Mouse (Mus musculus): ENCODE measurements around the gene Alkbh2. TPM values are rescaled to one million over a fixed set of nuclear protein-coding genes. Genes with fewer than 3 reads are reported as not detected.

Gene Alkbh2
- polyA plus RNA-seq, 1 experiment from 2014 or later: 8.2 TPM

DNA sequence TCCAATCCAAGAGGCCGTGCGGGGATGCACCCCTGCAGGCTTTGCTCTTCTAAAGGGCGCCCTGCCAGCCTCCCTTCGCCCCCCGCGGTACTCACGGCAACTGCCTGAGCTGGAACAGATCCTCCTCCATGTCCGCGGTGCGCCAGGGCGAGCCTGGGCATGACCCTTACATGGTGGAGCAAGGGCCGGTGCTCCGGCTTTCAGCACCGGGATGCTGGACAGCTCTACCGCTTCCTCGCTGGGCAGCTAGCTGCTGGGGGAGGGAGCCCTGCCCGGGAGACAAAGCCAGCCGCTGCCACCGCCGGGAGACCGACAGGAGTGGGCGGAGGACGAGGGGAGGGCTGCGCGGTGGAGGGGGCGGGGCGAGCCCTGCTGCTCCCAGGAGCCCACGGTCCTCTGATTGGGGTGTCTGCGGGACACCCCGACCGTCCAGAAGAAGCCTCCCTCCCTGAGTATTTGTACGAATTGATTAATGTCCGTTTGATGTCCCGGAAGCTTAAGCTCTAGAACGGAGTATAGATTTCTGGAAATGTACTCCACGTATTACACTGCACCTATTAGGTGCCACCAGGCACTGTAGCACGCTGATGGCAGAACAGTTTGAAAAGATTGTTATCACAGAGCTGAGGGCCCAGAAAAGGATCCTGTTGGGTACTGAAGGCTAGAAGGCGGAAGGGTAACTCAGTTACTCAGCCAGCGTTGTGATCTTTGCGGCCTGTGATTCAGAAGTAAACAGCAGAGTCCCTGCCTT lies 36.8 kb downstream of the Alkbh2 start, which contains the start of gene Svop:
Gene Svop (minus strand): TSS at position 514 of the 751 bp plus-strand sequence.
- no peaks in the 10 kb centered on the region for H3K27me3 ChIP-seq (ENCODE audit: control insufficient read depth, insufficient read depth, low read length)
- peak; percentile 83 for ATAC-seq (ENCODE audit: low read depth)
- peak within 1 kb of the TSS; percentile 68 for H3K4me2 ChIP-seq (ENCODE audit: low read depth, low read length)
- peaks cover 7% of the 10 kb centered on the region; the same call in 1 of the 2 replicates for H3K4me1 ChIP-seq (ENCODE audit: control insufficient read depth, insufficient read depth, low read length)
- 3% methylated on average over 40 of the region's 40 CpGs for WGBS
- peak within 1 kb of the TSS; percentile 84 for H3K4me3 ChIP-seq (ENCODE audit: low read depth, low read length)
- no peaks in the 10 kb centered on the region for H3K9me3 ChIP-seq (ENCODE audit: control insufficient read depth, low read length)
- no peaks in the 10 kb centered on the region for H3K36me3 ChIP-seq (ENCODE audit: control insufficient read depth, insufficient read depth, low read length)
- peak within 1 kb of the TSS; percentile 95 for H3K9ac ChIP-seq (replicated peaks; ENCODE audit: low read depth, low read length)
- peak within 1 kb of the TSS; percentile 95 for H3K27ac ChIP-seq (ENCODE audit: low read depth, low read length)

DNA sequence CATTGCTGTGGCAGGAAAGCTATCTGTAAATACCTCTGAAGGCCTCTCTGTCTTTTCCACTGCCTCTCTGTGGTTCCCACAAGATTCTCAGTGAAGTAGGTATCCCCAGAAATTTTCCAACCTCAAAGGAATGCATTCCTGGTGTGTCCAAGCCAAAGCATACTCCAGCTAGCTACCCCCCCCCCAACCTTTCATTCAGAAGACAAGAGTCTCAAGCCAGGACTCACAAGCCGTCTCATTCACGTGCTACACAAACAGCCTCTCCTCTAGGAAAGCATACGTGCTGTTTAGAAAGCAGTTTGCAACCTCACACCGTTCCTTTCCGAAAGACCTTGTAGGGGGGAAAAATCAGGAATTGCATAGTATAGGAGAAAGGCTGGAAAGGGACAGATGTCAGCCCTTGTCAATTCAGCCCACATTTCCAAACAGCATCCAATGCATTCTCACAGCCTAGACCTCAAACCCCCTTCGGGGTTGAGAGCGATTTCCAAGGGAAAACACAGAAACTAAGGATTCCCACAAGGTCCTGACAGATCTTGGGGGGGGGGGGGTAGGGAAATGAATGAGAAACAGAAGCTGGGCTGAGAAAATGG lies 37.5 kb downstream of the Alkbh2 start:
- Histone ChIP-seq H3K9me3 (ENCODE audit: control insufficient read depth, low read length) (no peaks in the 10 kb centered on the region), H3K27ac (ENCODE audit: low read depth, low read length) (peak overlapping the region; percentile 95), H3K4me2 (ENCODE audit: low read depth, low read length) (peak overlapping the region; percentile 68), H3K4me1 (ENCODE audit: control insufficient read depth, insufficient read depth, low read length) (peaks cover 7% of the 10 kb centered on the region; the same call in 1 of the 2 replicates), H3K36me3 (ENCODE audit: control insufficient read depth, insufficient read depth, low read length) (no peaks in the 10 kb centered on the region), H3K27me3 (ENCODE audit: control insufficient read depth, insufficient read depth, low read length) (no peaks in the 10 kb centered on the region), H3K4me3 (ENCODE audit: low read depth, low read length) (peak overlapping the region; percentile 84), H3K9ac (replicated peaks; ENCODE audit: low read depth, low read length) (peak overlapping the region; percentile 95)
- no peak for ATAC-seq (ENCODE audit: low read depth)
- 12% methylated on average over 7 of the region's 7 CpGs for whole genome bisulfite sequencing

DNA sequence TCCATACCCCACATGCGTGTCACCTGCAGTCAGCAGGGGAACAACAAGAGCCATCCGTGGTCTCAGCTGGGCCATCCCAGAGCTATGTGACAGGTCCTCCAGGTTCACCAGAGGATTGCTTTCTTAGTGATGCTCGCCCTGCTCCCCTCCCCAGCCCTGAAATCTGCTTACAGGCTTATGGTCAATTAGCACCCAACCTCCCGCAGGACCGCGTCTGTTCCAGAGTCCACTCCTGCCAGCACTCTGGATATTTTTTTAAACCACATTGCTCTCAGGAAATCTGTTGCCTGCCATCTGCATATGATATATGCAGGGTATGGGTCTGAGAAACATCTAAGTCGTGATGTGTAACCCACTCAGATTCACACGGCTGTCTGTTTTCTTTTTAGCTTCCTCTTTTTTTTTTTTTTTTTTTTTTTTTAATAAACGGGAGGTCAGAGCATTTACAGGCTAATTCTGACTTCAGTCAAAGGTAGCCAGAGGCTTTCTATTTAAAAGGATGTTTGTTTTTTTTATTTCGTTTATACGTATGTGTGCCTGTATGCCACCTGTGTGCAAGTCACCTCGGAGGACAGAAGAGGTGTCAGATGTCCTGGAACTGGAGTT lies 40.0 kb downstream of the Alkbh2 start:
- Histone ChIP-seq H3K9me3 (ENCODE audit: control insufficient read depth, low read length) (no peaks in the 10 kb centered on the region), H3K4me1 (ENCODE audit: control insufficient read depth, insufficient read depth, low read length) (peaks cover 7% of the 10 kb centered on the region; the same call in 1 of the 2 replicates), H3K4me2 (ENCODE audit: low read depth, low read length) (no peak overlapping the region), H3K27ac (ENCODE audit: low read depth, low read length) (no peak overlapping the region), H3K27me3 (ENCODE audit: control insufficient read depth, insufficient read depth, low read length) (no peaks in the 10 kb centered on the region), H3K36me3 (ENCODE audit: control insufficient read depth, insufficient read depth, low read length) (no peaks in the 10 kb centered on the region), H3K4me3 (ENCODE audit: low read depth, low read length) (no peak overlapping the region), H3K9ac (replicated peaks; ENCODE audit: low read depth, low read length) (no peak overlapping the region)
- ATAC-seq (ENCODE audit: low read depth): no peak
- WGBS: 83% methylated on average over 12 of the region's 12 CpGs

DNA sequence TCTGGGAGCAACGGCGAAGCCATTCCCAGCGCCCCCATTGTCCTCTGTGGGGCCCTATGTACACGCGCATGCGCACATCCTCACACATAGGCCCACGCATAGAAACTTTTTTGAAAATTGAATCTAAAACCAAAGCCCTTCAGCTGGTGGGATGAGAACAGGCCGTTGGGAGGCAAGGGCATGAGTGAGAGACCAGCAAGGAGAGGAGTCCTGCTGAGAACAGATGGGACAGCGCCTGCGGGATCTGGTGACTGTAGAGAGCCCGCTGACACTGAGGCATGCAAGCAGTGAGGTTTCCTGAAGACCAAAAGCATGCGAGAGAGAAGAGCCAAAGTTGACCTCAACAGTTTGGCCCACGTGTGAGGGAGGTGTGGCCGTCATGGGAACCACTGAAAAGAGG lies 42.5 kb downstream of the Alkbh2 start:
- H3K27ac ChIP-seq (ENCODE audit: low read depth, low read length): no peak overlapping the region
- peaks cover 7% of the 10 kb centered on the region; the same call in 1 of the 2 replicates for H3K4me1 ChIP-seq (ENCODE audit: control insufficient read depth, insufficient read depth, low read length)
- no peaks in the 10 kb centered on the region for H3K27me3 ChIP-seq (ENCODE audit: control insufficient read depth, insufficient read depth, low read length)
- no peak for ATAC-seq (ENCODE audit: low read depth)
- H3K9me3 ChIP-seq (ENCODE audit: control insufficient read depth, low read length): no peaks in the 10 kb centered on the region
- H3K9ac ChIP-seq (replicated peaks; ENCODE audit: low read depth, low read length): no peak overlapping the region
- H3K4me3 ChIP-seq (ENCODE audit: low read depth, low read length): no peak overlapping the region
- WGBS: 82% methylated on average over 14 of the region's 14 CpGs
- no peaks in the 10 kb centered on the region for H3K36me3 ChIP-seq (ENCODE audit: control insufficient read depth, insufficient read depth, low read length)
- H3K4me2 ChIP-seq (ENCODE audit: low read depth, low read length): no peak overlapping the region

DNA sequence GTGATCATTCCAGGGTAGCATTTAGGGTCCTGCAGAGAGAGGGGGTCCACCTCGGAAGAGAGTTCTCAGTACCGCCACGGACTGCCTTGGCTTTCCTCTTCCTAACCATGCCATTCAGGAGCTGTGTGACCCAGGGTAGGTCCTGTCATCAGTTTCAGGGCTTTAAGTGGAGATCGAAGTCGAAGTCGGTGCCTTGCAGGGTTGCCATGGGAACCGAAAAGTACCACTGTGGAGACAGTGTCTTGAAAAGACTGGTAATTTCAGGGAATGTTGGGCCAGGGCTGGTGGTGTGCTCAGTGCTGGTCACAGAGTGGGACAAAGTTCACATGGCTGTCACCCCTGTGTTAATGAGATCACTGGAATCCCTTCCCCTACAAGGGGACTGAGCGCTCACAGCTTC lies 51.0 kb downstream of the Alkbh2 start:
- no peak for ATAC-seq (ENCODE audit: low read depth)
- 50% methylated on average over 8 of the region's 8 CpGs for WGBS
- Histone ChIP-seq H3K9me3 (ENCODE audit: control insufficient read depth, low read length) (no peaks in the 10 kb centered on the region), H3K36me3 (ENCODE audit: control insufficient read depth, insufficient read depth, low read length) (no peaks in the 10 kb centered on the region), H3K4me2 (ENCODE audit: low read depth, low read length) (no peak overlapping the region), H3K4me3 (ENCODE audit: low read depth, low read length) (no peak overlapping the region), H3K27me3 (ENCODE audit: control insufficient read depth, insufficient read depth, low read length) (no peaks in the 10 kb centered on the region), H3K4me1 (ENCODE audit: control insufficient read depth, insufficient read depth, low read length) (no peaks in the 10 kb centered on the region), H3K9ac (replicated peaks; ENCODE audit: low read depth, low read length) (no peak overlapping the region), H3K27ac (ENCODE audit: low read depth, low read length) (no peak overlapping the region)

Other genes starting within 250 kb of the Alkbh2 start
- 148 and 188 TPM in 2 replicates for gene Coro1c, start 219.5 kb downstream of the Alkbh2 start, polyA plus RNA-seq (2014; fragmentation: Nextera tagmentation; extraction: Ambion mirVana)
- 19.2 and 20.9 TPM in 2 replicates for gene Ssh1, start 134.3 kb downstream of the Alkbh2 start, polyA plus RNA-seq (2014; fragmentation: Nextera tagmentation; extraction: Ambion mirVana)
- gene Dao, start 124.5 kb downstream of the Alkbh2 start, polyA plus RNA-seq (2014; fragmentation: Nextera tagmentation; extraction: Ambion mirVana): not detected in 2 replicates
- 16.9 and 17.6 TPM in 2 replicates for gene Usp30, start 62.8 kb downstream of the Alkbh2 start, polyA plus RNA-seq (2014; fragmentation: Nextera tagmentation; extraction: Ambion mirVana)
- gene Svop, start 36.6 kb downstream of the Alkbh2 start, polyA plus RNA-seq (2014; fragmentation: Nextera tagmentation; extraction: Ambion mirVana): 80.0 and 80.3 TPM in 2 replicates
- gene Ung, start 2.2 kb upstream of the Alkbh2 start, polyA plus RNA-seq (2014; fragmentation: Nextera tagmentation; extraction: Ambion mirVana): 4.1 and 4.8 TPM in 2 replicates
- 3.2 and 4.8 TPM in 2 replicates for gene Acacb, start 18.3 kb upstream of the Alkbh2 start, polyA plus RNA-seq (2014; fragmentation: Nextera tagmentation; extraction: Ambion mirVana)
- gene Foxn4, start 145.6 kb upstream of the Alkbh2 start, polyA plus RNA-seq (2014; fragmentation: Nextera tagmentation; extraction: Ambion mirVana): not detected in 2 replicates
- gene Myo1h, start 160.9 kb upstream of the Alkbh2 start, polyA plus RNA-seq (2014; fragmentation: Nextera tagmentation; extraction: Ambion mirVana): 0.75 and 0.88 TPM in 2 replicates

Data from neural tube, embryonic 14.5 days (tissue).